Mouse (Mus musculus): ENCODE data around the gene Dagla.
A peak's percentile ranks its signal among the peaks of the same experiment; 100 is the strongest.

Dagla gene

GRCm38 (mm10) chr19:10221585-10221984 is 83.1 kb downstream of the Dagla start:
- DNase-seq (ENCODE audit: low read depth, low spot score), result no peak
- Histone ChIP-seq H3K36me3 (ENCODE audit: control insufficient read depth, insufficient read depth, low read length, poor library complexity, severe bottlenecking) (no peaks in the 10 kb centered on the region), H3K27me3 (ENCODE audit: control insufficient read depth, insufficient read depth, low read length, poor library complexity, severe bottlenecking) (no peaks in the 10 kb centered on the region)

- DNase-seq (ENCODE audit: low read depth, low spot score), result no peak
- Histone ChIP-seq H3K27me3 (ENCODE audit: control insufficient read depth, insufficient read depth, low read length, poor library complexity, severe bottlenecking) (no peaks in the 10 kb centered on the region), H3K36me3 (ENCODE audit: control insufficient read depth, insufficient read depth, low read length, poor library complexity, severe bottlenecking) (no peaks in the 10 kb centered on the region)
Observed at GRCm38 (mm10) chr19:10219593-10219992, 85.1 kb downstream of the Dagla start.

- H3K27me3 ChIP-seq (ENCODE audit: control insufficient read depth, insufficient read depth, low read length, poor library complexity, severe bottlenecking), result no peaks in the 10 kb centered on the region
- H3K36me3 ChIP-seq (ENCODE audit: control insufficient read depth, insufficient read depth, low read length, poor library complexity, severe bottlenecking), result no peaks in the 10 kb centered on the region
- DNase-seq (ENCODE audit: low read depth, low spot score), result peak; percentile 65
Observed at GRCm38 (mm10) chr19:10219108-10219507, 85.6 kb downstream of the Dagla start.

- no peaks in the 10 kb centered on the region for H3K36me3 ChIP-seq (ENCODE audit: control insufficient read depth, insufficient read depth, low read length, poor library complexity, severe bottlenecking)
- H3K27me3 ChIP-seq (ENCODE audit: control insufficient read depth, insufficient read depth, low read length, poor library complexity, severe bottlenecking), result no peaks in the 10 kb centered on the region
- DNase-seq (ENCODE audit: low read depth, low spot score), result no peak
Observed at GRCm38 (mm10) chr19:10216101-10216500, 88.6 kb downstream of the Dagla start.

- no peak for DNase-seq (ENCODE audit: low read depth, low spot score)
- Histone ChIP-seq H3K36me3 (ENCODE audit: control insufficient read depth, insufficient read depth, low read length, poor library complexity, severe bottlenecking) (no peaks in the 10 kb centered on the region), H3K27me3 (ENCODE audit: control insufficient read depth, insufficient read depth, low read length, poor library complexity, severe bottlenecking) (no peaks in the 10 kb centered on the region)
Observed at GRCm38 (mm10) chr19:10213796-10214471, 90.7 kb downstream of the Dagla start.

GRCm38 (mm10) chr19:10210885-10211284 is 93.8 kb downstream of the Dagla start:
- DNase-seq (ENCODE audit: low read depth, low spot score), result no peak
- H3K36me3 ChIP-seq (ENCODE audit: control insufficient read depth, insufficient read depth, low read length, poor library complexity, severe bottlenecking), result no peaks in the 10 kb centered on the region
- no peaks in the 10 kb centered on the region for H3K27me3 ChIP-seq (ENCODE audit: control insufficient read depth, insufficient read depth, low read length, poor library complexity, severe bottlenecking)

GRCm38 (mm10) chr19:10208851-10209250 is 95.8 kb downstream of the Dagla start:
- no peaks in the 10 kb centered on the region for H3K27me3 ChIP-seq (ENCODE audit: control insufficient read depth, insufficient read depth, low read length, poor library complexity, severe bottlenecking)
- no peaks in the 10 kb centered on the region for H3K36me3 ChIP-seq (ENCODE audit: control insufficient read depth, insufficient read depth, low read length, poor library complexity, severe bottlenecking)
- no peak for DNase-seq (ENCODE audit: low read depth, low spot score)

- no peaks in the 10 kb centered on the region for H3K27me3 ChIP-seq (ENCODE audit: control insufficient read depth, insufficient read depth, low read length, poor library complexity, severe bottlenecking)
- no peak for DNase-seq (ENCODE audit: low read depth, low spot score)
- H3K36me3 ChIP-seq (ENCODE audit: control insufficient read depth, insufficient read depth, low read length, poor library complexity, severe bottlenecking), result peaks cover 1% of the 10 kb centered on the region; the same call in 1 of the 2 replicates
Observed at GRCm38 (mm10) chr19:10205051-10205450, 99.6 kb downstream of the Dagla start.

GRCm38 (mm10) chr19:10204616-10205001 is 100.1 kb downstream of the Dagla start:
- Histone ChIP-seq H3K27me3 (ENCODE audit: control insufficient read depth, insufficient read depth, low read length, poor library complexity, severe bottlenecking) (no peaks in the 10 kb centered on the region), H3K36me3 (ENCODE audit: control insufficient read depth, insufficient read depth, low read length, poor library complexity, severe bottlenecking) (peaks cover 3% of the 10 kb centered on the region; the same call in 1 of the 2 replicates)
- peak; percentile 73 for DNase-seq (ENCODE audit: low read depth, low spot score)

GRCm38 (mm10) chr19:10203848-10204615 is 100.6 kb downstream of the Dagla start, which contains the start of the genes Tmem258 and Fen1:
Gene Tmem258, plus strand, starts transcription at chr19:10204014.
Gene Fen1, minus strand, starts transcription at chr19:10204169.
- Histone ChIP-seq H3K27me3 (ENCODE audit: control insufficient read depth, insufficient read depth, low read length, poor library complexity, severe bottlenecking) (no peaks in the 10 kb centered on the region), H3K36me3 (ENCODE audit: control insufficient read depth, insufficient read depth, low read length, poor library complexity, severe bottlenecking) (peaks cover 4% of the 10 kb centered on the region)
- peak; percentile 94 for DNase-seq (ENCODE audit: low read depth, low spot score)

GRCm38 (mm10) chr19:10203146-10203847 is 101.4 kb downstream of the Dagla start:
- Histone ChIP-seq H3K27me3 (ENCODE audit: control insufficient read depth, insufficient read depth, low read length, poor library complexity, severe bottlenecking) (no peaks in the 10 kb centered on the region), H3K36me3 (ENCODE audit: control insufficient read depth, insufficient read depth, low read length, poor library complexity, severe bottlenecking) (peaks cover 4% of the 10 kb centered on the region)
- DNase-seq (ENCODE audit: low read depth, low spot score), result peak; percentile 15

- DNase-seq (ENCODE audit: low read depth, low spot score), result peak; percentile 86
- H3K27me3 ChIP-seq (ENCODE audit: control insufficient read depth, insufficient read depth, low read length, poor library complexity, severe bottlenecking), result no peaks in the 10 kb centered on the region
- peaks cover 4% of the 10 kb centered on the region for H3K36me3 ChIP-seq (ENCODE audit: control insufficient read depth, insufficient read depth, low read length, poor library complexity, severe bottlenecking)
Observed at GRCm38 (mm10) chr19:10198723-10199122, 106.0 kb downstream of the Dagla start.

- no peak for DNase-seq (ENCODE audit: low read depth, low spot score)
- peaks cover 4% of the 10 kb centered on the region for H3K36me3 ChIP-seq (ENCODE audit: control insufficient read depth, insufficient read depth, low read length, poor library complexity, severe bottlenecking)
- no peaks in the 10 kb centered on the region for H3K27me3 ChIP-seq (ENCODE audit: control insufficient read depth, insufficient read depth, low read length, poor library complexity, severe bottlenecking)
Observed at GRCm38 (mm10) chr19:10198286-10198685, 106.4 kb downstream of the Dagla start.

GRCm38 (mm10) chr19:10197130-10197529 is 107.5 kb downstream of the Dagla start:
- no peaks in the 10 kb centered on the region for H3K27me3 ChIP-seq (ENCODE audit: control insufficient read depth, insufficient read depth, low read length, poor library complexity, severe bottlenecking)
- no peak for DNase-seq (ENCODE audit: low read depth, low spot score)
- H3K36me3 ChIP-seq (ENCODE audit: control insufficient read depth, insufficient read depth, low read length, poor library complexity, severe bottlenecking), result peaks cover 4% of the 10 kb centered on the region

All from splenic B cell, adult 2 months (primary cell).